Mouse (Mus musculus): Measurements from ENCODE around the gene Ubald1.
A peak's percentile ranks its signal among the peaks of the same experiment; 100 is the strongest.

The Ubald1 gene

DNA sequence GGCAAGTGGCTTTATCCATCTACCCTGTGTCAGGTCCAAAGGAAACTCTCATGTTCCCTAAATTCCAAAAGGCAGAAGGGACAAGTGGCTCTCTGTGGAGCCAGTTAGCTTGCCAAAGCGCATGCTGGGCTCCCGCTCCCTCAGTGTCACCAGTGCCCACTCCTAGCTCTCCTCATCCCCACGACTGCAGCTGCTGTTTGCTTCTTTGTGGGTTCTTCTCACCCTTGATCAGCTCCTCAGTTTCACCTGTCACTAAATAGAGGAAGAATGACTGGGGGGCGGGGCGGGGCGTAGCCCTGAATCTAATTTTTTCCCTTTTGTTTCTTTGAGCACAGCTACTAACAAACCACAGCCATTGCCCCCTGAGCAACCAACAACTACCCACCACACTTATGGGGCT lies 18.8 kb upstream of the Ubald1 start:
- peak; percentile 87 for DNase-seq

- DNase-seq = peak; percentile 91
Measured at GRCm38 (mm10) chr16:4897146-4897730, 17.1 kb upstream of the Ubald1 start.

DNA sequence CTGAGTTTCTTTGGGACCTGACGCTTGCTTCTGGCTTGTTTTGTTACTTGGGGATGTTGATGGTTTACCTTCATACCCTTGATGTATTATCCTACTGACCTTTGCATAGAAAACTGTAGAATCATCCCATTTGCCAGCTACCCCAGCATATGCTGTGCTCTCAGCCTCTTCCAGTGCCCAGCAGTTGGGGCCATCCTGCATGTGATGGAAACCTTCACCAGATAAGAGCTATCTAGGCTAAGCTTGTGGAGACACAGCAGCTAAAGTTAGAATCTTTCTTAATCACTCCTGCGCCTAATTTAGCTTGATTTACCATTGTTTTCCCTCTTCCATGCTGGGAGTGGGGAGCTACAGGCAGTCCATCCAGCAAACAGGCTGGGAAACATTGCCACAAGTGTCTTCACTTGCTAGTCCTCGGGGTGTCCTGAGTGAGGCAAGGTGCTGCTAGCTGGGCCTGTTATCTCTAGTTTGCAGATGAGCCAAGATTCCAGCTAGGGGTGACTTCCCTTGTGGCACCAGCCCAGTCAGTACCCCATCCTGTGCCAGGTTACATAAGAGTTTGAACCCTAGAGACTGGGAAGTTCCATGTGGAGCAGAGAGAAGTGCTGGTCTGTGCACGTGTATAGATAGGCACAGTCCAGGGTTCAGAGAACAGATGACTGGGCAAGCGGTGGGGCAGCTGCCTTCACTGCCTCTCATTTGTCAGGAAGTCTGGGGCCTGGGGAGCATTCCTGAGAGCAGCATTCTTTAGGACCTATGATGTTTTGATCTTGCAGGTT lies 16.3 kb upstream of the Ubald1 start:
- DNase-seq = peak; percentile 99

DNA sequence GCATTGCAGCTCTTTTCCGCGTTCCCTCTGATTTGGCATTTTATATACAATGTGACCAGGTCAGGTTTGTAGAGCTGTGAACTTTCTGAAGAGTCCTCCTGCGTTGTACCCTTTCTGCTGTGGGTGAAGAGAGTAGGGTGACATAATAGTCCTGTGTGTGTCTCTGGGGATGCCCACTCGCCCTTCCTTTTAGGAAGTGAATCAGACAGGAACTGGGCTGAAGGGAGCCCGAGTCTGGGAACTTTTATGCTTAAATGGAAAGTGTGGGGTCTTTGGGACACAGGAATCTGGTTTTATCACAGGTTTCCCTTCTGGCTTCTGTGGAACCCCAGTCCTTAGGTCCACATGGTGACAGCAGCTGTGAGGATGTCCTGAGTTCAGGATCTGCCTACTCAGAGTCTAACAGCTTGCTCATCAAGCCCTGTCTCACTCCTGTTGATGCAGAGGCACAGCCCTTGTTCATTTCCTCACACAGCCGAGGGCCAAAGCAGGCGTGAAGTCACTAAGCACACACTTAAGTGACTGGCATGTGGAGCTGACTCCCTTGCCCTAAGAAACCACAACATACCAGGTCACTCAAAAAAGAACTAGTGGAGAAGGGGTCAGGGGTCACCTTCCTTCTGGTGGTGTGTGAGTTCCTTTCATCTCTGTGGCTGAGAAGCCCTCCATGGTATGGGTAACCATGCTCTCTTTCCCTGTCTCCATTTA lies 14.2 kb upstream of the Ubald1 start:
- DNase-seq = peak; percentile 95

DNA sequence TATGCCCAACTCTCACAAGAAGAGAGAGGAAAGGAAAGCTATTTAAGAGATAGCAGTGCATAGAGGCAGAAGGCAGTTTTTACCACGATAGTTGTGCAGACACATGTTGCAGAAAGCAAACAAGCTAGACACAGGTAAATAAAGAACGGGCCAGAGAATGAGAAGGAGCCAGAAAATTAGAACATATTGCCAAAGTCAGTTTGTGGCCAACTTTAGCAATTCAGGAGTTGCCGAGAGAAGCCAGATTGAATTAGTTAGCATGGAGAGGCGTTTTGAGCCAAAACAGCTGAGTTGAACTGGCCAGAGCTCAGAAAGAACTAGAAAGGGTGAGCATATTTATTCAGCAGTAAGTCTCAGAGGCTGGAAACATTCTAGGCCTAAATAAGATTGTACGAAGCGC lies 12.1 kb upstream of the Ubald1 start:
- no peak for DNase-seq

GRCm38 (mm10) chr16:4890201-4890709 lies 10.1 kb upstream of the Ubald1 start:
- DNase-seq = peak; percentile 95

DNA sequence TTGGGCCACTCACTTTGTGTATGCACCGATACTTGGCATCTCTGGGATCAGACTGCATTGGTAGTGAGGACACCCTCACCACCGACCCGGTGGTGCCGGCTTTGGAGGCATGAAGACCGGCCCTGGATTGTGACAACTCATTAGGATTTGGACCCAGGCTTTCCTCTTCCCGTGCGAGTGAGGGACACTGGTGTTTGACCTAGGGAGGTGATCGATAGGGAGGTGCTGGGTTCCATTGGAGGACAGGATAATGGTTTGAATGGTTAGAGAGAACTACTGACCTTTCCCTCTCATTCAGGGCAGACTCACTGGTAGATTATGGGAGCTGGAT lies 6.5 kb upstream of the Ubald1 start:
- no peak for DNase-seq

GRCm38 (mm10) chr16:4885760-4886689 lies 5.9 kb upstream of the Ubald1 start, which contains the start of gene Mgrn1:
TSS of gene Mgrn1 (plus strand) at chr16:4886249.
- DNase-seq = peak; percentile 99

DNA sequence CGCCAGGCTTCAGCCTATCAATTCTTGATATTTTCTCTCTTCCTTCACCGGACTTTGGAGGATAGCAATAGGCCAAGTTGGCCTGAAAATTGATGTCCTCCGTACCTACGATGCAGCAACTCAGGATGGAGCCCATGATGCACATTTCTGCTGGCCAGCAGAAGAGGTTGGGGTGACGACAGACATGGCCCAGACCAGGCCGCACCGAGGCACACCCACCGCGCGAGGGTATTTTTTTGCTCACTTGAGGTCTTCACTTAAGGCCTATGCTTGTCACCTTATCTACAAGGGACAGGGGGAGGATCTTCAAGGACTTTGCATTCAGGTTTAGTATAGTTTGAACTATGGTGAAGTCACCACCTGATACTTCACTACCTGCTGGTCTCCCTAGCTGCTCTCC lies 4.8 kb upstream of the Ubald1 start:
- DNase-seq = peak; percentile 92

DNA sequence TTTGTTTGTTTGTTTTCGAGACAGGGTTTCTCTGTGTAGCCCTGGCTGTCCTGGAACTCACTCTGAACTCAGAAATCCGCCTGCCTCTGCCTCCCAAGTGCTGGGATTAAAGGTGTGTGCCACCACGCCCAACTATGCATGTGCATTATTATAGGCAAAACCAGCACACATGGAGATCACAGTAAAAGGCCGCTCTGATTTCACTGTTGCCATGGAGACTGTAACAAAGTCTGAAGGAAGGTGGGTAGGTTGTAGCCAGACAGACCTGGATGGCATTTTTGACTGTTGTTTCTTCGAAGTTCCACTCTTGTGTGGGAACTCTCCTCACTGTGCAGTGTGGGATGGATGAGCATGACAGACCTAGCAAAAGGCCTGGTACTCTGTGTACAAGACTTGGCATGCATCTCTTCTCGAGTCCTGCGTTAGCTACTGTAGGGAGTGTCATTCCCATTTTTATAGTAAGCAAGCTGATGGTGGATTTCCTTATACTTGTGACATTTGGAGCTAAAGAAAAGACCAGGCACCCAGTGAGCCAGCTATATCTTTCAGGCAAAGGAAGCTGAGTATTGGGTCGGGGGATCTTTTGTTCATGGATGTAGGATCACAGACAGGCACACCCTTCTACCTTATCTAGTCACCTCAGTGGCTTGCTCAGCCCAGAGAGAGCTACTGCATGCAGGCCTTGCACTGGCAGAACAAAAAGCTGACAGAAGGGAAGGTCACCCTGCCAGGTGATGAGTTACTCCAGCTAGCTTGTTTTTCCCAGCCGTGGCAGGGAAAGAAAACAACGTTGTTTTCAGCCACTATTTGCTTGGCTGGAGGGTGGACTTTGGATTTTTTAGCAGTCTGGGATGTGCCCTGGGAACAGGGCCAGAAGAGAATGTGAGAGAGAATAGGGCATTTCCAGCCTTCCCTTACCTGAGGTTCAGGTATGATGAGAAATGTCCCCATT lies 1.6 kb upstream of the Ubald1 start:
- DNase-seq = peak; percentile 94

- peak; percentile 99 for DNase-seq
Measured at GRCm38 (mm10) chr16:4879708-4880124, 399 bp downstream of the Ubald1 start.

DNA sequence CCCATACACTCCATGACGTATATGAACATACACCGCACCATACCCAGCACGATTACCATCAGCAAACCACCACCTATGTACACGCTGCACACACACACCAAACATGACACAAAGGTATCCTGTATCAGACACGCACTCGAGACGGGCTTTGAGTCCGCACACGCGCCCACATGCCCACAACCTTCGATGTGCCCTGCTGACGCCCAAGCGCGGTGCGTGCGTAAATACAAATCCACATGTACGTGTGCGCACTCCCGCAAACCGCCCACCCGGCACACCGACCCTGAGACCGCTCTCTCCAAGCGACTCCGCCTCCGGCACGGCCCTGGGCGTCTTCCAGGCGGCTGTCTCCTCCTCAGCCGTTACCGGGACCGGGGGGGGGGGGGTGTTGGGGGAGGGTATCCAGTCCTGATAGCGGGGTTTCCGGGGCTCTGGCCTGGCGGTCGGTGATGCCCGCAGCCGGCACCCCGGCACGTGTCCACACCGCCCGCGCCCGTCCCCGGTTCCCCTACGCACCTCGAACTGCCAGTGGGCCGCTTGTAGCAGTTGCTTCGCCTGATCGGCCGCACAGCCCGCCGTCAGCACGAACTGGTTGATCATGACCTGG lies 911 bp downstream of the Ubald1 start:
- DNase-seq = no peak

DNA sequence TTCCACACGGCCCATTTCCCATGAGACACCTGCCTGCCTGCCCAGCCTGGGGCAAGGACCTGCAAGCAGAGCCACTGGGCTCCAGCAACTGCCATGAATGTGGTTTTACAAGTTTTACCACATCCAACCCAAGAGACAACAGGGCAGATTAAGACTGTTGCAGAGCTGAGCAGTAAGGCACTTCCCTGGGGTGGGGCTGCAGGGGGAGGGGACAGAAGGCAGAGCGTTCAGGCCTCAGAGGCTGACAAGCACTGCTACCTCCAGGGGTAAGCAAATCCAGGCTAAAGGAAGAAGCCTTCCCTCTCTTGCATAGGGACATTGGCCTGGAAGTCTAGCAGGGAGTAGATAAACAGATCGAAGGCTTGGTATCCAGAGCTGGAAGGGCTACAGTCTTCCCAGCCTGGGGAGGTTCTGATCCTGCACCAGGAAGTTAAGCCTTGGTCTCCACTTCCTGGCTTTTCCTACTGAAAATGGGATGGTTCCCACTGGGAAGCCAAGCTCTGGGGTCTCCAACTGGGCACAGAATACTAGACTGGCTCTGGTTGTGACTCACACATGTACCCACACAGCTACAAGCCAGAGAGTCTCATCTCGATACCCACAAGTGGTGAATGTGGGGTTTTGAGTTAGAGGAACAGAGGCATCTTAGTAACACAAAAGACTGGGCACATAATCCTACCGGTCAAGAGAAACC lies 1.8 kb downstream of the Ubald1 start:
- DNase-seq = peak; percentile 96

DNA sequence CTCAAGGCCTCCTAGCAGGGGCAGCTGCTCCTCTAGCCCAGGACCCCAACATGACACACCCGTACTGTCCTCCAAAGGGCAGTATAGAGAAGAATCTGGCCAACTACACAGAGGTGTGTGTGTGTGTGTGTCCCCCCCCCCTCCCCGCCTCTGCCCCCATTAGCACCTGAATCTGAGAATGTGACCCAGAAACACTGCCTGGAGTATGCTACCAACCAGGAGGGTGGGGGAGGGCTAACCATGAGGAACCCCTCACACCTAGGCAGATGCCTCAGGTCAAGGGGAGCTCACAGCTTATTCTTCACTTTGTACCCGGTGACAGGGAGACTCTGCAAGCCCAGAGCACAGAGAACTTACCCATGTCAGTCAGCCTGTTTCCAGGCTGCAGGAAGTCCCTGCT lies 2.4 kb downstream of the Ubald1 start:
- peak; percentile 94 for DNase-seq

GRCm38 (mm10) chr16:4877195-4877594 lies 2.9 kb downstream of the Ubald1 start:
- DNase-seq = peak; percentile 95

DNA sequence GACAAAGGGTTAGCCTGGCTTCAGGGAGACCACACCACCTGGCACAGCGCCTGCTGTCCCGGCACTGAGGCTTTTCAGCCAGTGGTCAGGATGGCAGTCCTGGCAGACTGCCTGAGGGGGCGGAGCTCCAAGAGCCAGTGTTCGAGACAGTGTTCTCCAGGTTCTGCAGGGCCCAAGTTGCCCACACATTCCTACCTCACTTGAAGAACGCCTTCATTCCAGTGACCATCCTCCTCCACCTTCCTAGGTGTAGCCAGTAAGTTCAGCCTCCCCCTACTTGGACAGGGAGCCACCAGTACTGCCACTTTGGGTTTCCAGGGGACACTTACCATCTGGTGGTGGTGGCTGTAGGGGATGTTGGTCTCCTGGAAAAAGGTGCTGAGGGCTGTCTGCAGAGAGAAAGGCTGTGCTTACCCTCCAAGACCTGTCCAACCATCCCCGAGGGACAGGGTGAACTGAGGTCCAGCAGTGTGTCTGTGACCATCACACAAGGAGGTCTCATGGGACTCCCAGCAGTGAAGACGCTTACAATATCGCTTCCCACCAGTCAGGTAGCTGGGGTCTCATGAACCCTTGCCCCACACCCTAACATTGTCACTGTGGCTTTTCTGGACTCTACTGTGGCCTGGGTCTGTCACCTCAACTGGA lies 4.0 kb downstream of the Ubald1 start:
- DNase-seq = peak; percentile 93

DNA sequence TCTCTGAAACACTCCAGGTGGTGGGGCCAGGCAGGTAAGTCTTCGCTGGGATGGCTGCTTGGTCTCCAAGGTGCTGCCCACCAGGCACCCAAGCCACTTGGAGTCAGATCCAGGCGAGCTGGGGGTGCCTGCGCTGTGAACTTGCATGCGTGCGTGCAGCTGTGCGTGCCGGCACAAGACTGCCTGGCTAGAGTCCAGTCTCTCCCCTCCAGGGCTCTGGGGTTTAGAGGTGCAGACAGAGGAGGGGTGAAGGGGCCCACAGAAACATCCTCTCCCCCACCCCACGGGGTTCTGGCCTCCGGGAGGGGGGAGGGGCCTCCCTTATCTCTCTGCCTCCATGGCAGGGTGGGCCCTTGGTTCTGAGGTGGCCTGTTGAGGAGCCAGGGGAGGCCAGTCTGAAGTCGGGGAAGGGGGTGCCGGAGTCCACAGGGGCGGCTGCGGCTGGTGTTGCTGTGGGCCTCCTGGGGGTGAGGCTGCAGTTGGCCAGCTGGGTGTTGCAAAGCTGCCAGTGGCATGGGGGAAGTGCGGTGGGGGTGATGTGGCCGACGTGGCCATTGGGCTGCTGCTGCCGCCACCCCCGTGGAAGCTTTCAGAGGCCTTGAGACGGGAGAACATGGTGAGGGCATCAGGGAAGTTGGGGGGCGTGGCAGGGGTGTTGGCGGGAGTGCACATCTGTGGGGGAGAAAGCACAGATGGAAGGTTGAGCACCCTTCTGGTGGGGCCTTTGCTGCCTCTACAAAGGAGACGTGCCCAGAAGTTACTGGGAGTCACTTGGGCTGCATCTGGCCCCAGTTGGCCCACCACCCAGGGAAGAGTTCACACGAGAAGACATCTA lies 4.7 kb downstream of the Ubald1 start:
- peak; percentile 97 for DNase-seq

DNA sequence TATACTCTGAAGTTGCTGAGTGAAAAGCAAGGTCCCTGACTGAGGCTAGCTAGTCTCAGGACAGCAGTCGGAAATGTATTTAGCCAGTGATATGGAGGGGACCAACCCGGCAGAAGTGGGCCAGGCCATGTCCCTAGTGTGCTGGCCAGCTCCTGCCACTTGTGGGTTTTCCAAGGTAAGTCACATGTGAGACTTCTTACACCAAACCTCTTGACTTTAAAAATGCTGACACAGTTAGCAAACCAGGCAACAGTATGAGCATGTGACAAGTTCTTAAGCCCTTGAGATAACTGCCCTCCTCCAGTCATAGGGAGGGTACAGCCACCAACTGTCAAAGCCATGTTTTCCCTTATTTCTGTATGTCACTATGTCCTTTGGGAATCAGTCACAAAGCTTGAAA lies 8.2 kb downstream of the Ubald1 start:
- DNase-seq = no peak

DNA sequence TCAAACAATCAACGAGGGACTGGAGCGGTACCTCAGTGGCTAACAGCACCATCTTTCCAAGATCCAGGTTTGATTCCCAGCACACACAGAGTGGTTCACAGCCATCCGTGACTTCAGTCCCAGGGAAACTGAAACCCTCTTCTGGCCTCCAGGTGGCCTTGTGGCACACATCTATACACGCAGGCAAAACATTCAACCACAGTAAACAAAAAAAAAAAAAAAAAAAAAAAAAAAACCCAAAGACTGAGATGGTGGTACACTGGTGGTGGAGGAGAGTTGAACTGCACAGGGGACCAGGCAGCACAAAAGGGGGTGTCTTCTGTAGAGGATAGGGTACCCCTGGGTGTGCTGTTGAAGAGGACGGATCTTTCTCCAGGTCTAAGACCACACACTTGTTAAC lies 9.6 kb downstream of the Ubald1 start:
- no peak for DNase-seq

Measured in heart, adult 11 months (tissue).